Mouse (Mus musculus): ENCODE data around the gene Slc43a1.

DNA sequence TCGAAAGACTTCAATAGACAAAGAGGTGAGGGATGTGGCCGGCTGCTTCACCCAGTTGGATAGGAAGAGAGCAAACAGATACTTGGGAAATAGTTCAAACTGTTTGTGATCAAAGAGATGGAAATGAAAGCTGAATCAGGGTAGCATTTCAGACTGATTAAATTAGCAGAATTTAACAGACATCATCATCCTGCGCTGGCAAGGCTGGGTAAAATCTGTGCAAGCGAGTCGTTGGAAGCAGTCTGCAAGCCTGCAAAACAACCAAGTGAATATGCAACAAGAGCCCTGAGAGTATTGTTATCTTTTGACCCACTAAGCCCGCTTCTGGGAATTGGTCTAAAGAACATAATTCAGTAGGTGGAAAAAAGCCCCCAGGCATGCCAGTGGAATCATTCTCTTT lies 54.7 kb downstream of the Slc43a1 start:
- TF ChIP-seq CTCF (IDR thresholded peaks at IDR 0.05; ENCODE audit: low read depth) (no peak), EP300 (IDR thresholded peaks at IDR 0.05; ENCODE audit: low read depth) (no peak)

Measured in heart, postnatal 0 days (tissue).